Mouse (Mus musculus) bone marrow macrophage, adult 2 months (primary cell): ENCODE data around the gene Rbm44. TPM values are rescaled to one million over a fixed set of nuclear protein-coding genes. Genes with fewer than 3 reads are reported as not detected.

Experiments
- H3K27ac ChIP-seq: 2 replicates; pipeline ENCODE4 v1.5.1; 2012; ENCODE audit warnings: low read depth, low read length; ENCODE audit not compliant: insufficient read depth
- H3K4me1 ChIP-seq: 2 replicates; pipeline ENCODE4 v1.6.1; 2012; ENCODE audit warnings: low read length; ENCODE audit not compliant: control insufficient read depth, insufficient read depth
- H3K4me3 ChIP-seq: 2 replicates; pipeline ENCODE4 v1.5.1; 2012; ENCODE audit warnings: mild to moderate bottlenecking, low read length, moderate library complexity; ENCODE audit not compliant: insufficient read depth
- CTCF ChIP-seq: IDR thresholded peaks from 2 replicates; pipeline ENCODE4 v1.5.1; 2012; ENCODE audit warnings: low read depth, mild to moderate bottlenecking, low read length, moderate library complexity
- POLR2A ChIP-seq: IDR thresholded peaks from 2 replicates; pipeline ENCODE4 v1.6.1; 2012; ENCODE audit warnings: mild to moderate bottlenecking, low read depth, low read length, borderline replicate concordance
- polyA plus RNA-seq: library from polyadenylated mRNA; stranded (reverse); fragments of >200 nt; gene quantifications from 2 replicates; pipeline ENCODE4 v1.2.4, GENCODE M21; 2012; ENCODE audit not compliant: missing spikeins, insufficient read depth, insufficient read length

Rbm44 gene
- 0.97 and 1.2 TPM in 2 replicates for polyA plus RNA-seq

DNA sequence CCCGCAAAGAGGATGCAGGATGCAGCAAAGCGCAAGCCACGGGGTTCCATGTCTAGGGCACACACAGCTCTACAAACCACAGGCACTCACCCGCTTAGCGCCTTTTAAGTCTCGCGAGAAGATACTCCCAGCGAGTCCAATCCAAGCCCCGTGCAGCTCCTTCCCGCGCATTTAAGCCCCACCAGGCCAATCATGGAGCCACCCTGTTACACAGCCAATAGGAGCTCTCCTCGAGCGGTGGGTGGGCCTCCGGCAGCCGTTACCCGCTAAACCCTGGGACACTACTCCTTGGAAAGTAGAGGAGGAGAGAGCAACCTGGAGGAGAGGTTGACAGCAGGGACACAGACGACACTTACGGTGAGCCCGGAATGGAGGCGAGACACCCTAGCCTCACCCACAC lies at the start of gene Rbm44:
Rbm44 (plus strand) TSS at position 277 of the 400 bp plus-strand sequence.
- TF ChIP-seq CTCF (no peak), POLR2A (no peak)
- no peaks in the 10 kb centered on the region for H3K4me1 ChIP-seq
- H3K4me3 ChIP-seq: no peak within 1 kb of the TSS
- no peak within 1 kb of the TSS for H3K27ac ChIP-seq

DNA sequence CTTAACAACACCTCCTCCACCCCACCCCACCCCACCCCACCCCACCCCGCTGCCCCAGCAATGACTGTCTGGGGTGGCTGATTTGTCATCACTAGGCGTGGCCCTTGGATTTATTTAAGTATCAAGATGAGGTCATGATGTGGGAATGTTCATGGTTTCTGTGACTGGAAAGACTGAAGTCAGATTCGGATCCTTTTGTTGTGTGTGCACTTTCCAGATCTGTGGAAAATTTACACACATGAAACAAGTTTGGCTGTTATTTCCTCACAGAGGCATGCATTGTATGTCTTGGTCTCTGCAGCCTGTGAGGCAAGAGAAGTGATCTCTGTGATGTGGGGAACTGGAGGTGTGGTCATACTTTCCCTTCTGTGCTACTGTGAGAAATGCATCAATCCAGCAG lies 49.6 kb upstream of the Rbm44 start:
- no peak overlapping the region for H3K27ac ChIP-seq
- H3K4me1 ChIP-seq: peaks cover 61% of the 10 kb centered on the region
- TF ChIP-seq POLR2A (no peak), CTCF (no peak)
- H3K4me3 ChIP-seq: no peak overlapping the region

DNA sequence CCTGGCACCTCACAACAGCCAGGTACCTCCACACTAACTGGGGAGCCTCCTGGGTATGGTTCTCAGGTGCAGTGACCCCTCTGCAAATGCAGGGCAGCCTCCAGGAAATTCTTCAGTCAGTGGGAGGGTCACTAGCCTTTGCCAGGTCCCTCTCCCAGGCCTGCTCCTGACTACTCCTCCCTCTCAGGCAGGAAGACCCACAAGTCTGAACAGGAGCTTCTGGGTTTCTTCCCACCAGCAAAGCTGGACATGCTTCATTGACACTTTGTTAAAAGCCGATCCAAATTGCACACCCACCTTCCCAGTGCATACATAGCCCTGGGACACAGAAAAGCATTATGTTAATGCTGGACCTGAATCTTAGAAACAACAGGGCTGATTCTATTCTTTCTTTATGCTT lies 49.0 kb upstream of the Rbm44 start:
- Histone ChIP-seq H3K4me3 (no peak overlapping the region), H3K27ac (peak overlapping the region; percentile 9; the same call in 1 of the 2 replicates), H3K4me1 (peaks cover 58% of the 10 kb centered on the region)
- no peak for TF ChIP-seq POLR2A
- no peak for TF ChIP-seq CTCF

DNA sequence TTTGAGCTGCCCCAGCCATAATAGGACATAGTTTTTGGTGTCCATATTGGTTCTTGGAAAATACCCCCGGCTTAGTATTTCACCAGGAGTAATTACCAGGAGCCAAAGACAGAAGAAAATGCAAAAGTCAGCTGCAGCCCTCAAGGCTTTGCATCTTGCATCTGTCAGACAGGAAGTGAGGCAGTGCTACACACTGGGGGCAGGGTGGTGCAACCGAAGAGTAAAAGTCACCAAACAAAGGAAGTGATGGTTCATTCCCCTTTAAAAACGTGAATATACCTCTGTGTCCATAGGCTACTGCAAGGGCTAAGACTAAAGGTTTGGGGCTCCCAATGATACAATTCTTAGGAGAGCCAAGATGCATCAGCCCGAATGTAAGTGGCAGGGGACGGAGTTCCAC lies 48.4 kb upstream of the Rbm44 start:
- no peak for TF ChIP-seq CTCF
- no peak for TF ChIP-seq POLR2A
- Histone ChIP-seq H3K4me1 (peaks cover 54% of the 10 kb centered on the region), H3K4me3 (no peak overlapping the region), H3K27ac (peak overlapping the region; percentile 9)

DNA sequence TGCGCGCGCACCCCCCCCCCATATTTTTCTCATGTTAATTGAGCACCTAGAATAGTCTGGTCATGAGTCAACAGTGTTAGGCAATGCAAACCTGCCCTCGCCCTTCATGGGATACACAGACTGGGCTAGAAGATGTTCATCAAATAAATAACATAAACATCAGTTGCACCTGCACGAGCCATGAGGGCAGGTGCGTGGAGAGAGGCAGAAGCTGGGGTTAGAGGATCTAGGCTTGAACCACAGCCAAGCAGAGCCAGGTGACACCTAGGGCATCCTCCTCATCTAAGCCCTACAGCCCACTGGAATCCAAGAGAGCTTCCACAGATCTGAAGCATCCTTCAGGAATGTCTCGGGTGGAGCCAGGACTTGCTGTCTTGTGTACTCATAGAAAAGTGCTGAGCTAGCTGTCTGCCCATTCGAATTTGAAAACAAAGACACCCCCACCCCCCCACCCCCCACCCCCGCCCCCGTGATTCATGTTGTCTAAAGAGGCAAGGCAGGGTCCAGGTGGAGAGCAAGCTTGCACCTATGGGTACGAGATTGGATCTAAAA lies 47.5 kb upstream of the Rbm44 start:
- Histone ChIP-seq H3K4me3 (no peak overlapping the region), H3K4me1 (peaks cover 45% of the 10 kb centered on the region), H3K27ac (no peak overlapping the region)
- TF ChIP-seq CTCF (no peak), POLR2A (no peak)

DNA sequence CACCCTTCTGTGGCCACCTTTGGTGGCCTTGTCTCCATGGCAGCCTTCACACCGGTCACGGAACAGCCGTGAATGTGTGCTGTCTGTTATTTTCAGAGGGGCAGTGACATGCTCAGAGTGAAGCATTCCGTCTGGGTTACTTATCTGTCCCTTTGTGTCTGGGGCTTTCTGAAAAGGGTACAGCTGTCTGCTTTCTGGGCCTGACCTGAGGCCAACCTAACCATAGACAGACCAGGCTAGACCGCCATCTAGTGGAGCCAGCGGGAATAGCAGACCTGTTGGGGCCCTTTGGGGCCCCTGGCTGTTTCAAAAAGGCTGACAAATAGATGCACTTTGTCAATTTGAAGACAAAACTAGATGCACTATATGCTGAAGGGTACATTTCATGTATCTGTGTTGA lies 46.0 kb upstream of the Rbm44 start:
- TF ChIP-seq POLR2A (no peak), CTCF (peak; percentile 93)
- Histone ChIP-seq H3K4me1 (peaks cover 31% of the 10 kb centered on the region), H3K27ac (no peak overlapping the region), H3K4me3 (no peak overlapping the region)

DNA sequence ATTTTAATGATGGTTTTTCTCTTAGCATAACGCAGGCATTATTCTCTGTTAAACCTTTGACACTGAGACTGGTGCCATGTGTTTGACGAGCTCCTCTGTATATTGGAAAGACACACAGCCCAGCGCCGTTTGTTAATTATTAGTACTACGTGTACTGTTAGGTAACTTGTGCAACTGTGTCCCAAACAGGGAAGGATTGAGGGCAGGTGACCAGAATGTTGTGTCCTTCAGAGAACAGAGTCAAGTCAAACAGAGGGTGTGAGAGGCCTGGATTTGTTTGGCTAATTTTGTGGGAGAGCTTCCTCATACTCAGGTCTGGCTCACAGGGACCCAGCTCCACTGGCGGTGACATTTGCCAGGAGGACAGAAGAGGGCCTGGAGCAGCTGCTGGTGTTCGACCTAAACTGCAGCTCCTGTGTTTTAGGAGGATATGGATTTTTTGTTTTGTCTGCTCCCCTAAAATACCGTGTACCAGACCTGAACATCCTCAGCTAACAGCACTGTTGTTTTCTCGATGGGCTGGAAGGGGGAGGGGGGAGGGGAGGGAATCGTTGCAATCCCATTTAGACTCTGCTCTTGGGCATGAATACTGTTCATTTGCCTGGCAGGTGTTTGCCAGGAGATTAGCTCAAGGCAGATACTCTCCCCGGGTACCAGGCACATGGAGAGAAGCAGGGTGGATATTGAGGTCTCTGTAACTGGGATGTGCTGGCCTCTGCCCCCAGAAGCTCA lies 43.0 kb upstream of the Rbm44 start:
- no peak overlapping the region for H3K4me3 ChIP-seq
- H3K27ac ChIP-seq: no peak overlapping the region
- peaks cover 5% of the 10 kb centered on the region for H3K4me1 ChIP-seq
- TF ChIP-seq CTCF (no peak), POLR2A (no peak)

DNA sequence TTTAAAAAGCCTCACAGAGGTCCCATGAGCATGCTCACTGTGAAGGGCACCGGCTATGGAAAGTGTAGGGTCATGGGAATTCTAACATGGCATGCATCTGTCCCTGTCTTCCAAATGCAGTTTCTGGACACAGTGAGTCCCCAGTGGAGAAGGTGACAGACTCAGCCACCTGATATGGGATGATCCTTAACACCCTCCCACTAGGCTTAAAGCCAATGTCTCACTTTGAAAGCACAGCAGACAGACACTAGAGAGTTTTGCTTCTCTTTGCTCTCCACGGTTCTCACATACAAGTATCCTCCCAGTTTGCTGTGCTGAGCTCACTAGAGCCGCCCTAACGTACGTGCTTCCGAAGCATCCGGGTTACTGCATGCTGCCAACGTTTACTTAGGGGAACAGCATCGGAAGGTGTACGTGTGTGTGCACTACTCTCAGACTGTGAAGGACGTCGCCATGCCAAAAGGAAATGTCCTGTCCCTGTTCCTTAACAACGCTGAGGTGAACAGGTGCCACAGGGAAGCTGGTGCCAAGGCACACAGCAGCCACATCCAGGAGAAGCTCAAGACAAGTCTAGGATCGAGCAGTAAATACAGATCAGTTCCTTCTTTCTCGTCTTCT lies 41.4 kb upstream of the Rbm44 start:
- TF ChIP-seq CTCF: no peak
- TF ChIP-seq POLR2A: no peak
- H3K4me1 ChIP-seq: no peaks in the 10 kb centered on the region
- H3K4me3 ChIP-seq: no peak overlapping the region
- H3K27ac ChIP-seq: no peak overlapping the region

DNA sequence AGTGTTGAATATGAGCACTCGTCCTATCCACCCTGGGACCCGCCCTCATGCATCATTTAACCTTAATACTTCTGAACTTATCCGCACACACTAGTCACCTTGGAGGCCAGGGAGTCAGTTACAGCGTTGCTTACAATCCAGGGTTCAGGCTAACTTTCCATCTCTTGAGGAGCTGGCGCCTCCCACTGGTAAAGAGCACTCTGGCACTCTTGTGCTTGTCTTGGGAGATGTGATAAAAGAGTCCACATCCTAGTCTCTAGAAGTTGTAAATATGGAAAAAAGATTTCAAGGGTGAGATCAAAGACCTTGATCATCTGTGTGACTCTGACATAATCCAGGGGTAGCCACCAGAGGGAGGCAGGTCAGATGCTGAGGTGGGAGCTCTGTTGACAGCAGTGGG lies 37.3 kb upstream of the Rbm44 start:
- H3K4me3 ChIP-seq: no peak overlapping the region
- no peaks in the 10 kb centered on the region for H3K4me1 ChIP-seq
- no peak overlapping the region for H3K27ac ChIP-seq
- TF ChIP-seq POLR2A (no peak), CTCF (peak; percentile 29; the same call in 1 of the 2 replicates)

DNA sequence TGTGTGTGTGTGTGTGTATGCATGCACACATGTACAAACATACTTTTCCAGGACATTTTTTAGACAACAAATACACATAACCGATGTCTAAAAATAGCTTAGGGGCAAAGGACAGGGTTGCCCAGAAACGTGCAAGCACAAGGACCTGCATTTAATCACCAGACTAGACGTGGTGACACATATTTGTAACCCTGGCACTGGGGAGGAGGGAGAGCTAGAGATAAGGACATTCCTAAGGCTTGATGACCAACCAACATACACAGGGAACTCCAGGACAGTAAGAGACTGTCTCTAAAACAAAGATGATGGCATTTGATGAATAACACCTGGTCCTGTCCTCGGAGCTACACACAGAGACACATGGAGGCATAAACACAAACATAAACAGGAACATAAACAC lies 35.6 kb upstream of the Rbm44 start:
- TF ChIP-seq POLR2A (no peak), CTCF (no peak)
- no peaks in the 10 kb centered on the region for H3K4me1 ChIP-seq
- no peak overlapping the region for H3K4me3 ChIP-seq
- H3K27ac ChIP-seq: no peak overlapping the region
